In genomic region chr9:61046517-61046916, GRCm38 (mm10) we compare ENCODE assay signal across 8 mouse cellular contexts.
A peak's percentile ranks its signal among the peaks of the same experiment; 100 is the strongest.
DNase-seq lines count a peak whose midpoint lies in the region; ATAC-seq and TF ChIP-seq lines count a peak whose summit lies in the region.

No protein-coding gene starts in this region.

- TF ChIP-seq CTCF in cortical plate, adult 2 months (IDR thresholded peaks at IDR 0.05; ENCODE audit: extremely low read depth, insufficient read depth, low read length) = peak; percentile 81
- peak; percentile 88 for TF ChIP-seq CTCF in lung, embryonic 14.5 days (IDR thresholded peaks at IDR 0.05; ENCODE audit: low read depth)

- DNase-seq in liver = peak; percentile 67
- DNase-seq in adipocyte (ENCODE audit: low spot score) = peak; percentile 67
- peak; percentile 86 for DNase-seq in kidney, postnatal 10 days
- DNase-seq in lung, embryonic 14.5 days = peak; percentile 82
- DNase-seq in skeletal muscle tissue, adult 2 months (ENCODE audit: low read depth, low spot score) = peak; percentile 45

- H3K4me3 ChIP-seq in liver, embryonic 12.5 days = no peak overlapping the region
- no peak overlapping the region for H3K4me3 ChIP-seq in cortical plate, adult 2 months (ENCODE audit: insufficient read depth, low read length)
- no peak overlapping the region for H3K4me3 ChIP-seq in lung, embryonic 14.5 days (ENCODE audit: low read depth, low read length)

- H3K9me3 ChIP-seq in liver, embryonic 12.5 days (replicated peaks) = no peaks in the 10 kb centered on the region
- H3K9me3 ChIP-seq in lung, embryonic 14.5 days (ENCODE audit: low read depth, low read length) = no peaks in the 10 kb centered on the region

- H3K4me2 ChIP-seq in liver, embryonic 12.5 days = no peak overlapping the region
- no peak overlapping the region for H3K4me2 ChIP-seq in lung, embryonic 14.5 days

- H3K9ac ChIP-seq in liver, embryonic 12.5 days = no peak overlapping the region
- no peak overlapping the region for H3K9ac ChIP-seq in lung, embryonic 14.5 days

- H3K27ac ChIP-seq in liver, embryonic 12.5 days = no peak overlapping the region
- no peak overlapping the region for H3K27ac ChIP-seq in cortical plate, adult 2 months (ENCODE audit: insufficient read depth, low read length)
- H3K27ac ChIP-seq in lung, embryonic 14.5 days (ENCODE audit: low read depth) = no peak overlapping the region

- peaks cover 7% of the 10 kb centered on the region; the same call in 1 of the 2 replicates for H3K27me3 ChIP-seq in liver, embryonic 12.5 days (replicated peaks)
- H3K27me3 ChIP-seq in lung, embryonic 14.5 days (ENCODE audit: insufficient read depth, low read length) = peaks cover 13% of the 10 kb centered on the region; the same call in 1 of the 2 replicates

- WGBS in liver, embryonic 12.5 days (ENCODE audit: insufficient replicate concordance) = 19% methylated on average over 7 of the region's 7 CpGs
- WGBS in lung, embryonic 14.5 days = 17% methylated on average over 7 of the region's 7 CpGs

- no peak for ATAC-seq in liver, embryonic 12.5 days
- ATAC-seq in lung, embryonic 14.5 days (ENCODE audit: insufficient read depth) = no peak
- no peak for ATAC-seq in erythroid progenitor cell, adult 5-6 weeks (replicated peaks; ENCODE audit: low FRiP score, poor library complexity, severe bottlenecking)

- no peak for TF ChIP-seq POLR2A in cortical plate, adult 2 months (IDR thresholded peaks at IDR 0.05; ENCODE audit: extremely low read depth, insufficient read depth, low read length)

- H3K36me3 ChIP-seq in liver, embryonic 12.5 days = no peaks in the 10 kb centered on the region
- H3K36me3 ChIP-seq in lung, embryonic 14.5 days (ENCODE audit: insufficient read depth) = no peaks in the 10 kb centered on the region

- no peaks in the 10 kb centered on the region for H3K4me1 ChIP-seq in liver, embryonic 12.5 days
- H3K4me1 ChIP-seq in cortical plate, adult 2 months (ENCODE audit: control insufficient read depth, insufficient read depth, low read length) = no peaks in the 10 kb centered on the region
- H3K4me1 ChIP-seq in lung, embryonic 14.5 days (ENCODE audit: insufficient read depth) = no peaks in the 10 kb centered on the region
